ENCODE assay signal across 8 mouse cellular contexts in the genomic region with DNA sequence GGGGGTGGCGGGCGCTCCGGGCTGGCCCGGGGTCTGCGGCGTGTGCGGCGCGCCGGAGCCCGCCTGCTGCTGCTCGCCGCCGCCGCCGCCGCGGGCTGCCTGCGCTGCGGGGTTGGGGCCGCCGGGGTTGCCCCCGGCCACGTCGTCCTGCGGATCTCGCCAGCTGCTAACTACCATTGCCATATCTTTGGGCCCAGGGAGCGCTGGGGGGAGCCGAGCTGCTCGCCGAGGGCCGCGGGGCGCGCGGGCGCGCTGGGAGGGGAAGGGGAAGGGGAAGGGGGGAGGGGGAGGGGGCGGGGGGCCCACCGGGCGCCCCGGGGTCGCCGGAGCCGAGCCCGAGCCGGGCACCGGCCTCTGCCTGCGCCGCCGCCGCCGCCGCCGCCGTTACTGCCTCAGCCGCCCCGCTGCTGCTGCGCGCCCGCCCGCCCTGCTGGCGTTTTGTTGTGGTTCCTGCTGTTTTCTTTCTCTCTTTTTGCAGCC. TPM values are rescaled to one million over a fixed set of nuclear protein-coding genes. Genes with fewer than 3 reads are reported as not detected.
DNase-seq lines count a peak whose midpoint lies in the region; ATAC-seq lines count a peak whose summit lies in the region.

No protein-coding gene starts in this region.

- WGBS in lung, embryonic 15.5 days = 1% methylated on average over 31 of the region's 63 CpGs
- WGBS in heart, embryonic 14.5 days = 1% methylated on average over 21 of the region's 63 CpGs
- WGBS in limb, embryonic 15.5 days = under 1% methylated on average over 31 of the region's 63 CpGs

- H3K4me3 ChIP-seq in lung, embryonic 15.5 days = peak overlapping the region; percentile 70
- H3K4me3 ChIP-seq in heart, embryonic 14.5 days (ENCODE audit: control insufficient read depth in 1 of 2, insufficient read depth in 1 of 2, low read depth in 1 of 2, low read length in 2 of 2) = peak overlapping the region; percentile 54 to 81
- peak overlapping the region; percentile 61 for H3K4me3 ChIP-seq in limb, embryonic 15.5 days

- peaks cover 46% of the 10 kb centered on the region for H3K27me3 ChIP-seq in lung, embryonic 15.5 days
- H3K27me3 ChIP-seq in heart, embryonic 14.5 days (ENCODE audit: control insufficient read depth, insufficient read depth, low read length) = peaks cover 41% of the 10 kb centered on the region
- H3K27me3 ChIP-seq in limb, embryonic 15.5 days = peaks cover 81% of the 10 kb centered on the region

- H3K27ac ChIP-seq in lung, embryonic 15.5 days = peak overlapping the region; percentile 88
- peak overlapping the region in 1 of 2 experiments; percentile 83; a peak in 2 of 4 replicates for H3K27ac ChIP-seq in heart, embryonic 14.5 days (replicated peaks in 1 of 2; ENCODE audit: control insufficient read depth in 1 of 2, insufficient read depth in 1 of 2, low read depth in 2 of 2, low read length in 2 of 2)
- peak overlapping the region; percentile 65; the same call in 1 of the 2 replicates for H3K27ac ChIP-seq in limb, embryonic 15.5 days

- ATAC-seq in lung, embryonic 15.5 days (ENCODE audit: borderline replicate concordance, extremely low read depth, low FRiP score, low TSS enrichment) = no peak
- ATAC-seq in heart, embryonic 14.5 days (ENCODE audit: insufficient number of reproducible peaks, insufficient read depth, low FRiP score, low read depth) = no peak; the same call in 1 of the 2 replicates
- no peak for ATAC-seq in limb, embryonic 15.5 days (ENCODE audit: insufficient number of reproducible peaks, low FRiP score, low TSS enrichment, low read depth)

- H3K4me2 ChIP-seq in lung, embryonic 15.5 days = peak overlapping the region; percentile 88
- H3K4me2 ChIP-seq in heart, embryonic 14.5 days (ENCODE audit: low read length) = peak overlapping the region; percentile 83
- peak overlapping the region; percentile 96 for H3K4me2 ChIP-seq in limb, embryonic 15.5 days

- peak overlapping the region; percentile 76 for H3K9ac ChIP-seq in lung, embryonic 15.5 days
- H3K9ac ChIP-seq in heart, embryonic 14.5 days (ENCODE audit: low read length) = peak overlapping the region; percentile 82
- peak overlapping the region; percentile 56 for H3K9ac ChIP-seq in limb, embryonic 15.5 days

- H3K36me3 ChIP-seq in lung, embryonic 15.5 days = no peaks in the 10 kb centered on the region
- no peaks in the 10 kb centered on the region for H3K36me3 ChIP-seq in heart, embryonic 14.5 days (ENCODE audit: control insufficient read depth, insufficient read depth, low read length)
- H3K36me3 ChIP-seq in limb, embryonic 15.5 days = no peaks in the 10 kb centered on the region

- H3K9me3 ChIP-seq in lung, embryonic 15.5 days = no peaks in the 10 kb centered on the region
- no peaks in the 10 kb centered on the region for H3K9me3 ChIP-seq in heart, embryonic 14.5 days (ENCODE audit: control insufficient read depth, low read length)
- no peaks in the 10 kb centered on the region for H3K9me3 ChIP-seq in limb, embryonic 15.5 days

- peaks cover 19% of the 10 kb centered on the region for H3K4me1 ChIP-seq in lung, embryonic 15.5 days
- peaks cover 0 to 16% of the 10 kb centered on the region in 2 experiments; a peak in 2 of 4 replicates for H3K4me1 ChIP-seq in heart, embryonic 14.5 days (ENCODE audit: control insufficient read depth in 2 of 2, insufficient read depth in 2 of 2, low read length in 2 of 2)
- H3K4me1 ChIP-seq in limb, embryonic 15.5 days = peaks cover 44% of the 10 kb centered on the region

- no peak for DNase-seq in lung, adult 18-20 months
- peak; percentile 73 for DNase-seq in cerebellum, postnatal 25 days
- peak; percentile 70 for DNase-seq in retina, embryonic 14.5 days (ENCODE audit: low spot score)
- no peak for DNase-seq in layer of hippocampus, adult 11-12 months (ENCODE audit: low spot score)
- no peak for DNase-seq in right cerebral cortex, postnatal 14 days

RNA-seq across cellular contexts. Expression of gene Nr2f1, which starts 1.1 kb away (rescaled TPM):
- polyA plus RNA-seq in lung, embryonic 15.5 days (2015; fragmentation: Nextera tagmentation; extraction: Ambion mirVana) = 4.9 and 5.7 TPM in 2 replicates
- 5.6 and 8.3 TPM in 2 replicates for polyA plus RNA-seq in heart, embryonic 14.5 days (2014; fragmentation: Nextera tagmentation; extraction: Ambion mirVana)
- polyA plus RNA-seq in limb, embryonic 15.5 days (2015; fragmentation: Nextera tagmentation; extraction: Ambion mirVana) = 1.3 and 1.9 TPM in 2 replicates

Comparison
In these comparisons a context has a peak if more than half of its experiments do, and no peak if none do; other contexts are left out.
1. DNase-seq: peak in cerebellum, postnatal 25 days (2 of 2) and retina, embryonic 14.5 days (single experiment); none in lung, adult 18-20 months (0 of 2), layer of hippocampus, adult 11-12 months (single experiment) and right cerebral cortex, postnatal 14 days (single experiment).
2. Peak in every context shown above with its lines, with median percentiles within 50 percentile points of each other: H3K4me2 ChIP-seq, H3K4me3 ChIP-seq and H3K9ac ChIP-seq.